Mouse (Mus musculus) ovary, postnatal 14 days (tissue): ENCODE results near the gene Cd83.

Source experiments
- DNase-seq: peaks from one replicate; pipeline ENCODE4 v3.0.0; 2022; ENCODE audit warnings: low spot score

Cd83 gene

GRCm38 (mm10) chr13:43806371-43807271 lies 22.0 kb downstream of the Cd83 start:
- no peak for DNase-seq

GRCm38 (mm10) chr13:43807272-43807675 lies 22.7 kb downstream of the Cd83 start:
- no peak for DNase-seq

- no peak for DNase-seq
These were observed 26.0 kb downstream of the Cd83 start for GRCm38 (mm10) chr13:43810621-43811020.

- DNase-seq, result no peak
These were observed 27.3 kb downstream of the Cd83 start for GRCm38 (mm10) chr13:43811835-43812234.

GRCm38 (mm10) chr13:43813431-43813830 lies 28.9 kb downstream of the Cd83 start:
- no peak for DNase-seq

- DNase-seq, result no peak
These were observed 32.9 kb downstream of the Cd83 start for GRCm38 (mm10) chr13:43817461-43817860.

- no peak for DNase-seq
These were observed 33.9 kb downstream of the Cd83 start for GRCm38 (mm10) chr13:43818307-43819019.

GRCm38 (mm10) chr13:43819020-43819310 lies 34.4 kb downstream of the Cd83 start:
- no peak for DNase-seq

- no peak for DNase-seq
These were observed 35.5 kb downstream of the Cd83 start for GRCm38 (mm10) chr13:43820071-43820470.

- no peak for DNase-seq
These were observed 37.7 kb downstream of the Cd83 start for GRCm38 (mm10) chr13:43822306-43822705.

GRCm38 (mm10) chr13:43828648-43829047 lies 44.1 kb downstream of the Cd83 start:
- DNase-seq, result no peak

GRCm38 (mm10) chr13:43830892-43831673 lies 46.5 kb downstream of the Cd83 start:
- DNase-seq, result no peak

GRCm38 (mm10) chr13:43832731-43833130 lies 48.2 kb downstream of the Cd83 start:
- DNase-seq, result no peak

- DNase-seq, result no peak
These were observed 51.8 kb downstream of the Cd83 start for GRCm38 (mm10) chr13:43836376-43836775.

GRCm38 (mm10) chr13:43837812-43838211 lies 53.2 kb downstream of the Cd83 start:
- DNase-seq, result no peak

- no peak for DNase-seq
These were observed 60.6 kb downstream of the Cd83 start for GRCm38 (mm10) chr13:43845151-43845550.

GRCm38 (mm10) chr13:43847186-43847585 lies 62.6 kb downstream of the Cd83 start:
- no peak for DNase-seq

GRCm38 (mm10) chr13:43849816-43850215 lies 65.2 kb downstream of the Cd83 start:
- no peak for DNase-seq

- DNase-seq, result no peak
These were observed 66.5 kb downstream of the Cd83 start for GRCm38 (mm10) chr13:43851108-43851507.
